Mouse (Mus musculus) CH12.LX (cell line): ENCODE measurements around the gene Bco2.

Source experiments
- CTCF ChIP-seq, 2 experiments: IDR thresholded peaks in 1 of 2; conservative IDR thresholded peaks in 1 of 2; 2 replicates each; pipeline ENCODE4 v1.5.1; 2011 to 2012; ENCODE audit warnings: low read depth in 2 of 2, low read length in 2 of 2, improper control_type of control experiment in 1 of 2, inconsistent platforms in 1 of 2, mild to moderate bottlenecking in 1 of 2, moderate library complexity in 1 of 2
- HCFC1 ChIP-seq: IDR thresholded peaks from 2 replicates; pipeline ENCODE4 v1.6.1; 2012; ENCODE audit warnings: low read depth, mild to moderate bottlenecking, inconsistent platforms, low read length, improper control_type of control experiment
- TCF12 ChIP-seq: IDR thresholded peaks from 2 replicates; pipeline ENCODE4 v1.6.1; 2014; ENCODE audit warnings: low read depth, mild to moderate bottlenecking, inconsistent platforms, low read length, improper control_type of control experiment
- ZKSCAN1 ChIP-seq: IDR thresholded peaks from 2 replicates; pipeline ENCODE4 v1.6.1; 2012; ENCODE audit warnings: low read depth, inconsistent platforms, low read length, improper control_type of control experiment, borderline replicate concordance

DNA sequence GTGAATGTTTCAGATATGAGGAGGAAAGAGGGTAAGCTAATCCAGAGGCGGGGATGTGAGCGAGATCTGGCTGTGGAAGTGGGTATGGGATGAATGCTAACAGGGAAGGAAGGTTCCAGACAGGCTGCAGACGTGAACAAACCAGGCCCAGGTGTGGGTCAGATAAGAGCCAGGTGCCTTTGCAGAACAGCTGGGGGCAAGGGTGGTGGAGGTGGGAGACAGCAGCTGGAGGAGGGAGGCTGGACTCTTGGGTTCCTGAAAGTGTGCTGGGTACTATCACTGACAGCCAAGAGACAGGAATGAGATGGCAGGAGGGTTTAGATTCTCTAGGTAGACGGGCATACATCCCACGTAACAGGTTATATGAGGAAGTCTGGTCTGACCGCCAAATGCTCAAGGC is 57.9 kb downstream of the Bco2 start:
- no peak for TF ChIP-seq HCFC1
- TF ChIP-seq ZKSCAN1 = no peak
- no peak for TF ChIP-seq TCF12
- no peak for TF ChIP-seq CTCF (conservative IDR thresholded peaks at IDR 0.05 in 1 of 2, IDR thresholded peaks at IDR 0.05 in 1 of 2; ENCODE audit: low read depth in 2 of 2, low read length in 2 of 2)
